ENCODE assay signal across 8 mouse cellular contexts in genomic region chr3:69044167-69044591, GRCm38 (mm10). TPM values are rescaled to one million over a fixed set of nuclear protein-coding genes. Genes with fewer than 3 reads are reported as not detected.
A peak's percentile ranks its signal among the peaks of the same experiment; 100 is the strongest.
DNase-seq lines count a peak whose midpoint lies in the region; ATAC-seq and TF ChIP-seq lines count a peak whose summit lies in the region.

No protein-coding gene starts in this region.

- H3K4me1 ChIP-seq in heart, embryonic 11.5 days (ENCODE audit: control insufficient read depth, insufficient read depth, low read length), result peaks cover 7% of the 10 kb centered on the region; the same call in 1 of the 2 replicates
- peaks cover 59% of the 10 kb centered on the region for H3K4me1 ChIP-seq in E14TG2a.4 (replicated peaks; ENCODE audit: low read depth, low read length)
- H3K4me1 ChIP-seq in embryonic facial prominence, embryonic 11.5 days (ENCODE audit: control insufficient read depth, insufficient read depth, low read length), result no peaks in the 10 kb centered on the region
- peaks cover 19% of the 10 kb centered on the region for H3K4me1 ChIP-seq in hindbrain, embryonic 15.5 days (replicated peaks)
- peaks cover 17% of the 10 kb centered on the region for H3K4me1 ChIP-seq in midbrain, embryonic 12.5 days

- peak overlapping the region; percentile 81 for H3K4me2 ChIP-seq in heart, embryonic 11.5 days
- H3K4me2 ChIP-seq in embryonic facial prominence, embryonic 11.5 days (ENCODE audit: low read depth, low read length), result peak overlapping the region; percentile 44
- peak overlapping the region; percentile 88 for H3K4me2 ChIP-seq in hindbrain, embryonic 15.5 days
- H3K4me2 ChIP-seq in midbrain, embryonic 12.5 days (replicated peaks), result peak overlapping the region; percentile 68

- H3K27me3 ChIP-seq in heart, embryonic 11.5 days (ENCODE audit: control insufficient read depth, insufficient read depth, low read length), result no peaks in the 10 kb centered on the region
- H3K27me3 ChIP-seq in E14TG2a.4 (ENCODE audit: insufficient read depth, low read length), result no peaks in the 10 kb centered on the region
- H3K27me3 ChIP-seq in embryonic facial prominence, embryonic 11.5 days (ENCODE audit: control insufficient read depth, insufficient read depth, low read length), result no peaks in the 10 kb centered on the region
- no peaks in the 10 kb centered on the region for H3K27me3 ChIP-seq in hindbrain, embryonic 15.5 days
- peaks cover 4% of the 10 kb centered on the region; the same call in 1 of the 2 replicates for H3K27me3 ChIP-seq in midbrain, embryonic 12.5 days

- H3K4me3 ChIP-seq in heart, embryonic 11.5 days (ENCODE audit: low read depth, low read length), result peak overlapping the region; percentile 67
- peak overlapping the region; percentile 96 for H3K4me3 ChIP-seq in E14TG2a.4 (replicated peaks; ENCODE audit: low read length)
- peak overlapping the region; percentile 95 for H3K4me3 ChIP-seq in embryonic facial prominence, embryonic 11.5 days (ENCODE audit: low read depth, low read length)
- peak overlapping the region; percentile 98 for H3K4me3 ChIP-seq in hindbrain, embryonic 15.5 days
- peak overlapping the region; percentile 86 for H3K4me3 ChIP-seq in midbrain, embryonic 12.5 days

- under 1% methylated on average over 41 of the region's 42 CpGs for whole genome bisulfite sequencing in heart, embryonic 11.5 days (ENCODE audit: insufficient replicate concordance)
- under 1% methylated on average over 40 of the region's 42 CpGs for WGBS in embryonic facial prominence, embryonic 11.5 days
- under 1% methylated on average over 38 of the region's 42 CpGs for WGBS in hindbrain, embryonic 15.5 days
- WGBS in midbrain, embryonic 12.5 days, result under 1% methylated on average over 42 of the region's 42 CpGs

- TF ChIP-seq CTCF in E14TG2a.4 (conservative IDR thresholded peaks at IDR 0.05; ENCODE audit: low read length), result no peak

- H3K9ac ChIP-seq in heart, embryonic 11.5 days (ENCODE audit: low read depth, low read length), result peak overlapping the region; percentile 88
- H3K9ac ChIP-seq in embryonic facial prominence, embryonic 11.5 days (replicated peaks; ENCODE audit: low read length), result peak overlapping the region; percentile 97
- H3K9ac ChIP-seq in hindbrain, embryonic 15.5 days, result peak overlapping the region; percentile 89
- H3K9ac ChIP-seq in midbrain, embryonic 12.5 days (replicated peaks), result peak overlapping the region; percentile 97

- DNase-seq in heart, postnatal 36 days, result no peak
- peak; percentile 70 for DNase-seq in embryonic facial prominence, embryonic 11.5 days (ENCODE audit: low spot score)
- no peak for DNase-seq in spleen, adult 12 weeks (ENCODE audit: low spot score)
- DNase-seq in adrenal gland, adult 8-10 months, result no peak

- peak; percentile 57 for ATAC-seq in heart, embryonic 11.5 days (replicated peaks; ENCODE audit: insufficient number of reproducible peaks, low FRiP score, low TSS enrichment)
- ATAC-seq in embryonic facial prominence, embryonic 11.5 days (replicated peaks; ENCODE audit: insufficient number of reproducible peaks, low FRiP score, low TSS enrichment, low read depth), result peak; percentile 64
- ATAC-seq in hindbrain, embryonic 15.5 days (ENCODE audit: low FRiP score, low read depth), result no peak; the same call in 1 of the 2 replicates
- ATAC-seq in midbrain, embryonic 12.5 days (ENCODE audit: low FRiP score, low read depth), result peak; percentile 75

- intact Hi-C loops in heart, postnatal 36 days (cut with DNase I), result loop anchor here (2.0 kb wide), 1 partner anchor 19 kb away; no protein-coding TSS in a partner anchor

- H3K36me3 ChIP-seq in heart, embryonic 11.5 days (ENCODE audit: control insufficient read depth, insufficient read depth, low read length), result peaks cover 6% of the 10 kb centered on the region
- H3K36me3 ChIP-seq in E14TG2a.4 (ENCODE audit: insufficient read depth, low read length), result peaks cover 38% of the 10 kb centered on the region
- H3K36me3 ChIP-seq in embryonic facial prominence, embryonic 11.5 days (replicated peaks; ENCODE audit: control insufficient read depth, insufficient read depth, low read depth, low read length), result no peaks in the 10 kb centered on the region
- H3K36me3 ChIP-seq in hindbrain, embryonic 15.5 days, result 0 out of 2 replicates have a peak, but pooled peaks cover 6% of the 10 kb centered on the region
- H3K36me3 ChIP-seq in midbrain, embryonic 12.5 days, result peaks cover 11% of the 10 kb centered on the region

- H3K9me3 ChIP-seq in heart, embryonic 11.5 days (replicated peaks; ENCODE audit: control insufficient read depth, low read length), result no peaks in the 10 kb centered on the region
- no peaks in the 10 kb centered on the region for H3K9me3 ChIP-seq in E14TG2a.4 (ENCODE audit: low read length)
- H3K9me3 ChIP-seq in embryonic facial prominence, embryonic 11.5 days (replicated peaks; ENCODE audit: control insufficient read depth, low read length), result no peaks in the 10 kb centered on the region
- H3K9me3 ChIP-seq in hindbrain, embryonic 15.5 days, result no peaks in the 10 kb centered on the region
- no peaks in the 10 kb centered on the region for H3K9me3 ChIP-seq in midbrain, embryonic 12.5 days

- H3K27ac ChIP-seq in heart, embryonic 11.5 days (ENCODE audit: low read depth, low read length), result peak overlapping the region; percentile 98
- H3K27ac ChIP-seq in embryonic facial prominence, embryonic 11.5 days (replicated peaks; ENCODE audit: low read depth, low read length), result peak overlapping the region; percentile 94
- H3K27ac ChIP-seq in hindbrain, embryonic 15.5 days (replicated peaks), result peak overlapping the region; percentile 91
- peak overlapping the region; percentile 95 for H3K27ac ChIP-seq in midbrain, embryonic 12.5 days (replicated peaks)

RNA-seq across cellular contexts. Expression of gene Trim59, which starts 0.4 kb away (rescaled TPM):
- polyA plus RNA-seq in heart, embryonic 11.5 days (2014; fragmentation: Nextera tagmentation; extraction: Ambion mirVana), result 104 and 110 TPM in 2 replicates
- 1 to 10 TPM; 2.4 to 2.7 TPM for total RNA-seq in heart, postnatal 36 days (2021)
- 206 and 231 TPM in 2 replicates for polyA plus RNA-seq in embryonic facial prominence, embryonic 11.5 days (2014; fragmentation: Nextera tagmentation; extraction: Ambion mirVana)
- 39.0 and 48.7 TPM in 2 replicates for polyA plus RNA-seq in hindbrain, embryonic 15.5 days (2015; fragmentation: Nextera tagmentation; extraction: Ambion mirVana)
- polyA plus RNA-seq in midbrain, embryonic 12.5 days (2016; fragmentation: Nextera tagmentation; extraction: Ambion mirVana), result 166 and 171 TPM in 2 replicates
- 1 to 10 TPM; 4.4 to 5.8 (median 5.1) TPM for total RNA-seq in adrenal gland, adult 8-10 months (2022)

RNA-seq across cellular contexts. Expression of gene Smc4, which starts 39.6 kb away (rescaled TPM):
- 165 and 180 TPM in 2 replicates for polyA plus RNA-seq in heart, embryonic 11.5 days (2014; fragmentation: Nextera tagmentation; extraction: Ambion mirVana)
- 10 to 100 TPM; 14.4 to 18.8 TPM for total RNA-seq in heart, postnatal 36 days (2021)
- 196 and 226 TPM in 2 replicates for polyA plus RNA-seq in embryonic facial prominence, embryonic 11.5 days (2014; fragmentation: Nextera tagmentation; extraction: Ambion mirVana)
- polyA plus RNA-seq in hindbrain, embryonic 15.5 days (2015; fragmentation: Nextera tagmentation; extraction: Ambion mirVana), result 39.2 and 50.9 TPM in 2 replicates
- polyA plus RNA-seq in midbrain, embryonic 12.5 days (2016; fragmentation: Nextera tagmentation; extraction: Ambion mirVana), result 172 and 187 TPM in 2 replicates
- 10 to 100 TPM; 26.5 to 33.6 (median 29.2) TPM for total RNA-seq in adrenal gland, adult 8-10 months (2022)

RNA-seq across cellular contexts. Expression of gene Ift80, which starts 39.8 kb away (rescaled TPM):
- 8.3 and 9.5 TPM in 2 replicates for polyA plus RNA-seq in heart, embryonic 11.5 days (2014; fragmentation: Nextera tagmentation; extraction: Ambion mirVana)
- total RNA-seq in heart, postnatal 36 days (2021), result 1 to 10 TPM; 4.8 to 6.0 TPM
- polyA plus RNA-seq in embryonic facial prominence, embryonic 11.5 days (2014; fragmentation: Nextera tagmentation; extraction: Ambion mirVana), result 22.4 and 24.8 TPM in 2 replicates
- polyA plus RNA-seq in hindbrain, embryonic 15.5 days (2015; fragmentation: Nextera tagmentation; extraction: Ambion mirVana), result 8.4 and 9.3 TPM in 2 replicates
- 16.2 and 20.4 TPM in 2 replicates for polyA plus RNA-seq in midbrain, embryonic 12.5 days (2016; fragmentation: Nextera tagmentation; extraction: Ambion mirVana)
- 10 to 100 TPM; 22.7 to 40.6 (median 30.2) TPM for total RNA-seq in adrenal gland, adult 8-10 months (2022)
